Mouse (Mus musculus) MEL (cell line): ENCODE data around the gene Slc26a10. TPM values are rescaled to one million over a fixed set of nuclear protein-coding genes. Genes with fewer than 3 reads are reported as not detected.

Experiments
- DNase-seq: peaks from one replicate; pipeline ENCODE4 v3.0.0; 2011; ENCODE audit warnings: low read depth, low spot score
- H3K27ac ChIP-seq: 2 replicates; pipeline ENCODE4 v1.5.1; 2012; ENCODE audit warnings: low read depth, mild to moderate bottlenecking, control low read depth, low read length, moderate library complexity; ENCODE audit not compliant: control insufficient read depth
- H3K27me3 ChIP-seq, 2 experiments: fragments of 150-350 bp in 1 of 2; sonication (generic) in 1 of 2; 2 replicates each; pipeline ENCODE4 v1.6.1; 2012; ENCODE audit warnings: low read length in 2 of 2, mild to moderate bottlenecking in 2 of 2, improper control_type of control experiment in 1 of 2, moderate library complexity in 1 of 2; ENCODE audit not compliant: insufficient read depth in 2 of 2, control insufficient read depth in 1 of 2
- H3K36me3 ChIP-seq, 2 experiments: 2 replicates each; pipeline ENCODE4 v1.6.1; 2012 to 2014; ENCODE audit warnings: low read length in 2 of 2, improper control_type of control experiment in 1 of 2, inconsistent platforms in 1 of 2, mild to moderate bottlenecking in 1 of 2; ENCODE audit not compliant: insufficient read depth in 2 of 2, control insufficient read depth in 1 of 2
- H3K4me1 ChIP-seq, 2 experiments: fragments of 150-350 bp in 1 of 2; sonication (generic) in 1 of 2; 2 replicates each; pipeline ENCODE4 v1.6.1; 2012; ENCODE audit warnings: low read length in 2 of 2, improper control_type of control experiment in 1 of 2, mild to moderate bottlenecking in 1 of 2; ENCODE audit not compliant: insufficient read depth in 2 of 2, control insufficient read depth in 1 of 2
- H3K4me3 ChIP-seq, 2 experiments: fragments of 150-350 bp in 1 of 2; sonication (generic) in 1 of 2; 2 replicates each; pipeline ENCODE4 v1.5.1; 2012; ENCODE audit warnings: low read depth in 2 of 2, low read length in 2 of 2, mild to moderate bottlenecking in 2 of 2, moderate library complexity in 2 of 2, control low read depth in 1 of 2, improper control_type of control experiment in 1 of 2; ENCODE audit not compliant: control insufficient read depth in 1 of 2, insufficient read depth in 1 of 2
- H3K79me2 ChIP-seq: 2 replicates; pipeline ENCODE4 v1.6.1; 2012; ENCODE audit warnings: mild to moderate bottlenecking, low read length, moderate library complexity; ENCODE audit not compliant: control insufficient read depth, poor library complexity, insufficient read depth
- H3K9ac ChIP-seq: 2 replicates; pipeline ENCODE4 v1.6.1; 2012; ENCODE audit warnings: low read depth, mild to moderate bottlenecking, control low read depth, low read length, moderate library complexity; ENCODE audit not compliant: control insufficient read depth, poor library complexity, severe bottlenecking
- H3K9me3 ChIP-seq: fragments of 150-350 bp; sonication (generic); replicated peaks from 2 replicates; pipeline ENCODE4 v1.6.1; 2012; ENCODE audit warnings: mild to moderate bottlenecking, low read length, improper control_type of control experiment, moderate library complexity; ENCODE audit not compliant: insufficient read depth
- BHLHE40 ChIP-seq: IDR thresholded peaks from 2 replicates; pipeline ENCODE4 v1.6.1; 2012; ENCODE audit warnings: low read depth, mild to moderate bottlenecking, inconsistent platforms, low read length, improper control_type of control experiment, borderline replicate concordance
- GABPA ChIP-seq: IDR thresholded peaks from 2 replicates; pipeline ENCODE4 v1.6.1; 2012; ENCODE audit warnings: low read depth, mild to moderate bottlenecking, inconsistent platforms, low read length, improper control_type of control experiment, moderate library complexity
- GATA1 ChIP-seq: IDR thresholded peaks from 2 replicates; pipeline ENCODE4 v1.6.1; 2011; ENCODE audit warnings: low read depth, low read length, improper control_type of control experiment
- HCFC1 ChIP-seq: IDR thresholded peaks from 2 replicates; pipeline ENCODE4 v1.6.1; 2012; ENCODE audit warnings: low read depth, mild to moderate bottlenecking, inconsistent platforms, low read length, improper control_type of control experiment, moderate library complexity
- MAX ChIP-seq: IDR thresholded peaks from 2 replicates; pipeline ENCODE4 v1.6.1; 2011; ENCODE audit warnings: low read length, improper control_type of control experiment
- MEF2A ChIP-seq: IDR thresholded peaks from 2 replicates; pipeline ENCODE4 v1.6.1; 2014; ENCODE audit warnings: low read depth, mild to moderate bottlenecking, inconsistent platforms, low read length, improper control_type of control experiment; ENCODE audit not compliant: poor library complexity, insufficient replicate concordance, severe bottlenecking; ENCODE audit errors: extremely low read depth
- MXI1 ChIP-seq: IDR thresholded peaks from 2 replicates; pipeline ENCODE4 v1.6.1; 2011; ENCODE audit warnings: mild to moderate bottlenecking, low read depth, low read length, improper control_type of control experiment
- POLR2A ChIP-seq, 2 experiments: IDR thresholded peaks; 2 replicates each; pipeline ENCODE4 v1.6.1; 2011 to 2012; ENCODE audit warnings: low read length in 2 of 2, mild to moderate bottlenecking in 2 of 2, control low read depth in 1 of 2, improper control_type of control experiment in 1 of 2, low read depth in 1 of 2, moderate library complexity in 1 of 2; ENCODE audit not compliant: control insufficient read depth in 1 of 2, insufficient read depth in 1 of 2, poor library complexity in 1 of 2
- RAD21 ChIP-seq: IDR thresholded peaks from 2 replicates; pipeline ENCODE4 v1.6.1; 2011; ENCODE audit warnings: mild to moderate bottlenecking, low read depth, low read length, improper control_type of control experiment
- RCOR1 ChIP-seq: IDR thresholded peaks from 2 replicates; pipeline ENCODE4 v1.6.1; 2012; ENCODE audit warnings: low read depth, mild to moderate bottlenecking, inconsistent platforms, low read length, improper control_type of control experiment
- SIN3A ChIP-seq: IDR thresholded peaks from 2 replicates; pipeline ENCODE4 v1.6.1; 2012; ENCODE audit warnings: low read length, improper control_type of control experiment, inconsistent platforms
- SMC3 ChIP-seq: IDR thresholded peaks from 2 replicates; pipeline ENCODE4 v1.6.1; 2011; ENCODE audit warnings: low read depth, low read length, improper control_type of control experiment
- TBP ChIP-seq: IDR thresholded peaks from 2 replicates; pipeline ENCODE4 v1.8.0; 2011; ENCODE audit warnings: low read depth, low read length, improper control_type of control experiment
- ZC3H11A ChIP-seq: IDR thresholded peaks from 2 replicates; pipeline ENCODE4 v1.6.1; 2012; ENCODE audit warnings: low read depth, mild to moderate bottlenecking, inconsistent platforms, low read length, improper control_type of control experiment
- ZKSCAN1 ChIP-seq: IDR thresholded peaks from 2 replicates; pipeline ENCODE4 v1.6.1; 2012; ENCODE audit warnings: low read depth, mild to moderate bottlenecking, inconsistent platforms, low read length, improper control_type of control experiment, moderate library complexity
- ZMIZ1 ChIP-seq: IDR thresholded peaks from 2 replicates; pipeline ENCODE4 v1.6.1; 2012; ENCODE audit warnings: low read depth, mild to moderate bottlenecking, inconsistent platforms, low read length, improper control_type of control experiment, moderate library complexity
- polyA plus RNA-seq, 2 experiments: library from polyadenylated mRNA; stranded (reverse) in 1 of 2; unstranded in 1 of 2; fragments of >175 nt in 1 of 2; fragments of >200 nt in 1 of 2; gene quantifications; 2 replicates each; pipeline versions ENCODE4 v1.2.1 to v1.2.4; 2012; ENCODE audit warnings: low replicate concordance in 2 of 2, low read depth in 1 of 2; ENCODE audit not compliant: insufficient read length in 2 of 2, insufficient read depth in 1 of 2, missing spikeins in 1 of 2
- total RNA-seq: library from RNA; depleted of rRNA; stranded (reverse); fragments of 300-350 nt; gene quantifications from 2 replicates; pipeline ENCODE4 v1.2.3, GENCODE M21; 2012

The Slc26a10 gene
- total and polyA plus RNA-seq, 3 experiments, result 1.1 to 1.3 TPM; not detected in 1

DNA sequence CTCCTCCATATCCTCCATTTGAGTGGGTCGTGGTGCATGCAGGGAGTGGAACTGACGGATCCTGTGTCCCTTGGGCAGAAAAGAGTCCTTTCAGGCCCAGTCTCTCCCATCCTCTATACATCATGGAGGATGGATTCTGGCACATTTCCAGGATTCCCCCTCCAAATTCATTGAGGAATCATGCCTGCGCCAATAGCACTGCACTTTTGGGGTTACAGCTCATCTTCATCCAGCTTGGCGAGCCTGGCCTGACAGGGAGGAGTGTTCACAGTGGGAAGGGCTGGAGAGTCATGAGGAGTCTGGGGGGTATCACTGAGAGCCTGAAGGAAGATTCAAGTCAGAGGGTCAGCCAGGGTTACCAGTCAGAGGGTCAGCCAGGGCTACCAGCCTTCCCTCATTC lies 2.2 kb upstream of the Slc26a10 start:
- Histone ChIP-seq H3K4me1 (peaks cover 0 to 15% of the 10 kb centered on the region in 2 experiments; a peak in 3 of 4 replicates), H3K27me3 (no peaks in the 10 kb centered on the region), H3K36me3 (peaks cover 0 to 4% of the 10 kb centered on the region in 2 experiments; a peak in 2 of 4 replicates)

DNA sequence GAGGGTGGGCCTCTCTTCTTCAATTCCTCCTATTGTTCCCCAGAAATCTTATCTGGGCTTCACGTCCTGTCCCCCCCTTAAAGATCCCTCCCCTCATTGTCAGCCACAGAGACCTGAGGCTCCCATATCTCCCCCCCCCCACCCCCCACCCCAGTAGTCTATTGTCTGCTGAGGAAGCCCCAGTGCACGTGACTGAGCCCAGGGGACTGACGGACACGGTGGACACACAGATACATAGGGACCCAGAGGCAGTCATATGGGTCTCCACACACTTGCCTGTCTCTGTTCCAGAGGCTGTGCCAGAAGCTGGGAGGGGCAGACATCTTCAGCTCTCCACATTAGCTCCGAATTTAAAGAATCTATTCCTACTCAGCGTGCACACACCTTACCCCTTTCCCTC lies 1.1 kb upstream of the Slc26a10 start:
- Histone ChIP-seq H3K36me3 (peaks cover 0 to 4% of the 10 kb centered on the region in 2 experiments; a peak in 2 of 4 replicates), H3K4me1 (peaks cover 0 to 15% of the 10 kb centered on the region in 2 experiments; a peak in 3 of 4 replicates), H3K79me2 (no peaks in the 10 kb centered on the region), H3K9ac (no peak overlapping the region), H3K27ac (no peak overlapping the region), H3K9me3 (no peaks in the 10 kb centered on the region), H3K4me3 (no peak overlapping the region), H3K27me3 (no peaks in the 10 kb centered on the region)
- DNase-seq, result no peak
- TF ChIP-seq ZKSCAN1 (no peak), SIN3A (no peak), BHLHE40 (no peak), RAD21 (no peak), ZC3H11A (no peak), GABPA (no peak)

More for the DNA sequence above, 2.2 kb upstream of the Slc26a10 start:
- no peaks in the 10 kb centered on the region for H3K79me2 ChIP-seq
- H3K27ac ChIP-seq, result no peak overlapping the region
- H3K4me3 ChIP-seq, result no peak overlapping the region
- TF ChIP-seq SMC3 (no peak), MXI1 (no peak), BHLHE40 (no peak), POLR2A (IDR thresholded peaks at IDR 0.05; ENCODE audit: control insufficient read depth in 1 of 2, insufficient read depth in 1 of 2, low read depth in 1 of 2, low read length in 2 of 2, poor library complexity in 1 of 2) (no peak), ZMIZ1 (no peak), MAX (no peak), RCOR1 (no peak), TBP (no peak), ZC3H11A (no peak), GATA1 (no peak), HCFC1 (no peak), MEF2A (no peak)
- H3K9ac ChIP-seq, result no peak overlapping the region
- H3K9me3 ChIP-seq, result no peaks in the 10 kb centered on the region
- DNase-seq, result no peak
